Mouse (Mus musculus): ENCODE data around the gene Atp5mpl. TPM values are rescaled to one million over a fixed set of nuclear protein-coding genes. Genes with fewer than 3 reads are reported as not detected.
A peak's percentile ranks its signal among the peaks of the same experiment; 100 is the strongest.

Gene Atp5mpl
- 689 and 1,049 TPM in 2 replicates for polyA plus RNA-seq (2014; fragmentation: Nextera tagmentation; extraction: Ambion mirVana)

GRCm38 (mm10) chr12:111966683-111967173, at the start of gene Atp5mpl:
Gene Atp5mpl, minus strand, starts transcription at chr12:111966977.
- peak within 1 kb of the TSS; percentile 91 for H3K4me3 ChIP-seq (ENCODE audit: low read length)

GRCm38 (mm10) chr12:112016346-112016745, 49.6 kb upstream of the Atp5mpl start:
- WGBS, result 69% methylated on average over 4 of the region's 4 CpGs
- no peaks in the 10 kb centered on the region for H3K27me3 ChIP-seq (ENCODE audit: control insufficient read depth, insufficient read depth, low read length)
- no peak overlapping the region for H3K9ac ChIP-seq (ENCODE audit: low read depth, low read length)
- no peak overlapping the region for H3K4me3 ChIP-seq (ENCODE audit: low read length)
- no peaks in the 10 kb centered on the region for H3K4me1 ChIP-seq (ENCODE audit: control insufficient read depth, insufficient read depth, low read length)
- no peak for ATAC-seq (ENCODE audit: low FRiP score, low TSS enrichment)
- H3K4me2 ChIP-seq (replicated peaks; ENCODE audit: low read depth, low read length), result no peak overlapping the region
- H3K27ac ChIP-seq (ENCODE audit: low read depth, low read length), result no peak overlapping the region
- H3K36me3 ChIP-seq (ENCODE audit: control insufficient read depth, insufficient read depth, low read length), result no peaks in the 10 kb centered on the region
- 0 out of 2 replicates have a peak, but pooled peaks cover 3% of the 10 kb centered on the region for H3K9me3 ChIP-seq (ENCODE audit: control insufficient read depth, low read length)

More at GRCm38 (mm10) chr12:111966683-111967173, at the start of gene Atp5mpl:
- H3K9ac ChIP-seq (ENCODE audit: low read depth, low read length), result peak within 1 kb of the TSS; percentile 87
- peak; percentile 92 for ATAC-seq (ENCODE audit: low FRiP score, low TSS enrichment)
- peak within 1 kb of the TSS; percentile 63; the same call in 1 of the 2 replicates for H3K27ac ChIP-seq (ENCODE audit: low read depth, low read length)
- 1% methylated on average over 37 of the region's 37 CpGs for WGBS
- H3K27me3 ChIP-seq (ENCODE audit: control insufficient read depth, insufficient read depth, low read length), result no peaks in the 10 kb centered on the region
- H3K36me3 ChIP-seq (ENCODE audit: control insufficient read depth, insufficient read depth, low read length), result peaks cover 20% of the 10 kb centered on the region
- no peaks in the 10 kb centered on the region for H3K9me3 ChIP-seq (ENCODE audit: control insufficient read depth, low read length)
- H3K4me1 ChIP-seq (ENCODE audit: control insufficient read depth, insufficient read depth, low read length), result peaks cover 9% of the 10 kb centered on the region; the same call in 1 of the 2 replicates
- H3K4me2 ChIP-seq (replicated peaks; ENCODE audit: low read depth, low read length), result peak within 1 kb of the TSS; percentile 92

DNA sequence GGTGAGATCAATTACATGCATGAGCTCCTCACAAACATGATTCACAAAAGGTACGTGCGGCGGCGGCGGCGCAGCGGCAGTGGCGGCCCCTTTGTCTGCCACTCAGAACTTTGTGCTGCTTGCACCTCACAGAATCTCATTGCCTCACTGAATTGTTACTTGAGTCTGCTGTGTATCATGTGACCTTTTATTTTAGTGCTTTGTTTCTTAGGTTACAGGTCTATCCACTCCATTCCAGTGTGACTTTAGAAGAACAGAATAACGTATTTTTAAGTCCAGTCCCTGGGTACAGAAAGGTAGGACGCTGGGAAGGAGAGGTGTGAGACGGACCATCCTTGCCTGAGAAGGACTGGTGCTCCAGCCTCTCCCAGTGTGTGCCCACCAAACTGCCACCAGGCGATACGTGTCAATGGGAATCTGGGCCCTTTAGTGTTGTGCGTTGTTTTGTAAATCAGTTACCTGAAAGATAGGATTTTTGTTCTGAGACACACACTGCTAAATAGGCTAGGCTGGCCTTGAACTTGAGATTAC, 46.6 kb upstream of the Atp5mpl start:
- H3K36me3 ChIP-seq (ENCODE audit: control insufficient read depth, insufficient read depth, low read length), result no peaks in the 10 kb centered on the region
- WGBS, result 18% methylated on average over 14 of the region's 14 CpGs
- H3K4me1 ChIP-seq (ENCODE audit: control insufficient read depth, insufficient read depth, low read length), result no peaks in the 10 kb centered on the region
- H3K4me3 ChIP-seq (ENCODE audit: low read length), result peak overlapping the region; percentile 21
- ATAC-seq (ENCODE audit: low FRiP score, low TSS enrichment), result peak; percentile 56; the same call in 1 of the 2 replicates
- H3K9ac ChIP-seq (ENCODE audit: low read depth, low read length), result peak overlapping the region; percentile 37; the same call in 1 of the 2 replicates
- H3K4me2 ChIP-seq (replicated peaks; ENCODE audit: low read depth, low read length), result peak overlapping the region; percentile 46
- peak overlapping the region; percentile 69 for H3K27ac ChIP-seq (ENCODE audit: low read depth, low read length)
- no peaks in the 10 kb centered on the region for H3K9me3 ChIP-seq (ENCODE audit: control insufficient read depth, low read length)
- no peaks in the 10 kb centered on the region for H3K27me3 ChIP-seq (ENCODE audit: control insufficient read depth, insufficient read depth, low read length)

- Histone ChIP-seq H3K9me3 (ENCODE audit: control insufficient read depth, low read length) (no peaks in the 10 kb centered on the region), H3K4me2 (replicated peaks; ENCODE audit: low read depth, low read length) (peak overlapping the region; percentile 46), H3K36me3 (ENCODE audit: control insufficient read depth, insufficient read depth, low read length) (no peaks in the 10 kb centered on the region), H3K27me3 (ENCODE audit: control insufficient read depth, insufficient read depth, low read length) (no peaks in the 10 kb centered on the region), H3K27ac (ENCODE audit: low read depth, low read length) (peak overlapping the region; percentile 69), H3K9ac (ENCODE audit: low read depth, low read length) (peak overlapping the region; percentile 37; the same call in 1 of the 2 replicates), H3K4me3 (ENCODE audit: low read length) (peak overlapping the region; percentile 21), H3K4me1 (ENCODE audit: control insufficient read depth, insufficient read depth, low read length) (no peaks in the 10 kb centered on the region)
- ATAC-seq (ENCODE audit: low FRiP score, low TSS enrichment), result peak; percentile 94
- WGBS, result 23% methylated on average over 12 of the region's 12 CpGs
Measured at GRCm38 (mm10) chr12:112012511-112013270, 45.9 kb upstream of the Atp5mpl start.

GRCm38 (mm10) chr12:112001223-112001622, 34.4 kb upstream of the Atp5mpl start:
- H3K36me3 ChIP-seq (ENCODE audit: control insufficient read depth, insufficient read depth, low read length), result no peaks in the 10 kb centered on the region
- no peak overlapping the region for H3K9ac ChIP-seq (ENCODE audit: low read depth, low read length)
- H3K27me3 ChIP-seq (ENCODE audit: control insufficient read depth, insufficient read depth, low read length), result no peaks in the 10 kb centered on the region
- no peaks in the 10 kb centered on the region for H3K4me1 ChIP-seq (ENCODE audit: control insufficient read depth, insufficient read depth, low read length)
- no peak overlapping the region for H3K4me3 ChIP-seq (ENCODE audit: low read length)
- H3K9me3 ChIP-seq (ENCODE audit: control insufficient read depth, low read length), result no peaks in the 10 kb centered on the region
- WGBS, result 19% methylated on average over 8 of the region's 8 CpGs
- no peak overlapping the region for H3K4me2 ChIP-seq (replicated peaks; ENCODE audit: low read depth, low read length)
- no peak overlapping the region for H3K27ac ChIP-seq (ENCODE audit: low read depth, low read length)
- peak; percentile 60 for ATAC-seq (ENCODE audit: low FRiP score, low TSS enrichment)

GRCm38 (mm10) chr12:111999735-112000134, 33.0 kb upstream of the Atp5mpl start:
- H3K9me3 ChIP-seq (ENCODE audit: control insufficient read depth, low read length), result no peaks in the 10 kb centered on the region; the same call in 1 of the 2 replicates
- WGBS, result 95% methylated on average over 7 of the region's 7 CpGs

GRCm38 (mm10) chr12:111995161-111995560, 28.4 kb upstream of the Atp5mpl start:
- H3K4me2 ChIP-seq (replicated peaks; ENCODE audit: low read depth, low read length), result no peak overlapping the region
- 81% methylated on average over 2 of the region's 2 CpGs for WGBS
- no peak overlapping the region for H3K9ac ChIP-seq (ENCODE audit: low read depth, low read length)

More at GRCm38 (mm10) chr12:111999735-112000134, 33.0 kb upstream of the Atp5mpl start:
- H3K4me3 ChIP-seq (ENCODE audit: low read length), result no peak overlapping the region
- no peaks in the 10 kb centered on the region for H3K36me3 ChIP-seq (ENCODE audit: control insufficient read depth, insufficient read depth, low read length)
- H3K9ac ChIP-seq (ENCODE audit: low read depth, low read length), result no peak overlapping the region
- no peaks in the 10 kb centered on the region for H3K4me1 ChIP-seq (ENCODE audit: control insufficient read depth, insufficient read depth, low read length)
- no peak overlapping the region for H3K4me2 ChIP-seq (replicated peaks; ENCODE audit: low read depth, low read length)
- ATAC-seq (ENCODE audit: low FRiP score, low TSS enrichment), result no peak
- no peaks in the 10 kb centered on the region for H3K27me3 ChIP-seq (ENCODE audit: control insufficient read depth, insufficient read depth, low read length)
- no peak overlapping the region for H3K27ac ChIP-seq (ENCODE audit: low read depth, low read length)

DNA sequence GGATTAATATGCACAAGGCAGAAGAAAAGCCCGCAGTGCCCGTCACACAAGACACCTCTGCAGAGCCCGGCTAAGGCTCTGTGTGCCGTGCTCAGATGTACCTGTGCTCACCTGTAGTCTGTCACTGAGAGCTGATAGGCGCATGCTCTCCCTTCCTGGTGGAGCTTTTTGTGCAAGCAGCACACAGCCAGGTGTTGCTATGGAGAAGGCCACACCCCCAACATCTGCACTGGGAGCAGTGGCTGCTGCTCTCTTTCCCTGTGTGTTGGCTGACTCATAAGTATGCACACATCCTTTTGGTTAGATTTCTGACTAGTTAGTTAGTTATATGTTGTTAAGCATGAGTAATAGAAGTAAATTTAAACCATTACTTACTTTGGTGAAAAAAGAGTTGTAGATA, 25.8 kb upstream of the Atp5mpl start:
- Histone ChIP-seq H3K4me3 (ENCODE audit: low read length) (no peak overlapping the region), H3K9ac (ENCODE audit: low read depth, low read length) (no peak overlapping the region), H3K27ac (ENCODE audit: low read depth, low read length) (no peak overlapping the region), H3K9me3 (ENCODE audit: control insufficient read depth, low read length) (no peaks in the 10 kb centered on the region; the same call in 1 of the 2 replicates), H3K36me3 (ENCODE audit: control insufficient read depth, insufficient read depth, low read length) (no peaks in the 10 kb centered on the region), H3K27me3 (ENCODE audit: control insufficient read depth, insufficient read depth, low read length) (no peaks in the 10 kb centered on the region), H3K4me2 (replicated peaks; ENCODE audit: low read depth, low read length) (no peak overlapping the region), H3K4me1 (ENCODE audit: control insufficient read depth, insufficient read depth, low read length) (no peaks in the 10 kb centered on the region)
- ATAC-seq (ENCODE audit: low FRiP score, low TSS enrichment), result no peak
- 86% methylated on average over 5 of the region's 5 CpGs for WGBS

More at GRCm38 (mm10) chr12:111995161-111995560, 28.4 kb upstream of the Atp5mpl start:
- H3K27me3 ChIP-seq (ENCODE audit: control insufficient read depth, insufficient read depth, low read length), result no peaks in the 10 kb centered on the region
- H3K36me3 ChIP-seq (ENCODE audit: control insufficient read depth, insufficient read depth, low read length), result no peaks in the 10 kb centered on the region
- no peak for ATAC-seq (ENCODE audit: low FRiP score, low TSS enrichment)
- no peaks in the 10 kb centered on the region; the same call in 1 of the 2 replicates for H3K9me3 ChIP-seq (ENCODE audit: control insufficient read depth, low read length)
- no peaks in the 10 kb centered on the region for H3K4me1 ChIP-seq (ENCODE audit: control insufficient read depth, insufficient read depth, low read length)
- no peak overlapping the region for H3K4me3 ChIP-seq (ENCODE audit: low read length)
- H3K27ac ChIP-seq (ENCODE audit: low read depth, low read length), result no peak overlapping the region

- WGBS, result 49% methylated on average over 9 of the region's 9 CpGs
- Histone ChIP-seq H3K36me3 (ENCODE audit: control insufficient read depth, insufficient read depth, low read length) (no peaks in the 10 kb centered on the region), H3K27ac (ENCODE audit: low read depth, low read length) (no peak overlapping the region), H3K27me3 (ENCODE audit: control insufficient read depth, insufficient read depth, low read length) (no peaks in the 10 kb centered on the region), H3K4me3 (ENCODE audit: low read length) (no peak overlapping the region), H3K9me3 (ENCODE audit: control insufficient read depth, low read length) (no peaks in the 10 kb centered on the region), H3K4me1 (ENCODE audit: control insufficient read depth, insufficient read depth, low read length) (no peaks in the 10 kb centered on the region), H3K9ac (ENCODE audit: low read depth, low read length) (no peak overlapping the region), H3K4me2 (replicated peaks; ENCODE audit: low read depth, low read length) (no peak overlapping the region)
- ATAC-seq (ENCODE audit: low FRiP score, low TSS enrichment), result no peak
Measured at GRCm38 (mm10) chr12:111986756-111987155, 20.0 kb upstream of the Atp5mpl start.
